Mouse (Mus musculus): ENCODE data around the gene Kcnq1. TPM values are rescaled to one million over a fixed set of nuclear protein-coding genes. Genes with fewer than 3 reads are reported as not detected.

Kcnq1 gene
- polyA plus RNA-seq, 1 experiment, result 0.79 TPM

- no peak for TF ChIP-seq CTCF (IDR thresholded peaks at IDR 0.05; ENCODE audit: extremely low read depth, insufficient read depth, low read length)
- no peak for TF ChIP-seq POLR2A (IDR thresholded peaks at IDR 0.05; ENCODE audit: extremely low read depth, insufficient read depth, low read length)
- H3K4me3 ChIP-seq (ENCODE audit: insufficient read depth, low read length), result no peak overlapping the region
- H3K27ac ChIP-seq (ENCODE audit: insufficient read depth, low read length), result no peak overlapping the region
These were observed 16.0 kb downstream of the Kcnq1 start for GRCm38 (mm10) chr7:143122191-143122590.

GRCm38 (mm10) chr7:143123876-143124669 is 17.9 kb downstream of the Kcnq1 start:
- TF ChIP-seq POLR2A (IDR thresholded peaks at IDR 0.05; ENCODE audit: extremely low read depth, insufficient read depth, low read length) (no peak), CTCF (IDR thresholded peaks at IDR 0.05; ENCODE audit: extremely low read depth, insufficient read depth, low read length) (no peak)
- no peaks in the 10 kb centered on the region for H3K4me1 ChIP-seq (ENCODE audit: control insufficient read depth, insufficient read depth, low read length)
- no peak overlapping the region for H3K4me3 ChIP-seq (ENCODE audit: insufficient read depth, low read length)
- H3K27ac ChIP-seq (ENCODE audit: insufficient read depth, low read length), result no peak overlapping the region

More at GRCm38 (mm10) chr7:143122191-143122590, 16.0 kb downstream of the Kcnq1 start:
- no peaks in the 10 kb centered on the region for H3K4me1 ChIP-seq (ENCODE audit: control insufficient read depth, insufficient read depth, low read length)

DNA sequence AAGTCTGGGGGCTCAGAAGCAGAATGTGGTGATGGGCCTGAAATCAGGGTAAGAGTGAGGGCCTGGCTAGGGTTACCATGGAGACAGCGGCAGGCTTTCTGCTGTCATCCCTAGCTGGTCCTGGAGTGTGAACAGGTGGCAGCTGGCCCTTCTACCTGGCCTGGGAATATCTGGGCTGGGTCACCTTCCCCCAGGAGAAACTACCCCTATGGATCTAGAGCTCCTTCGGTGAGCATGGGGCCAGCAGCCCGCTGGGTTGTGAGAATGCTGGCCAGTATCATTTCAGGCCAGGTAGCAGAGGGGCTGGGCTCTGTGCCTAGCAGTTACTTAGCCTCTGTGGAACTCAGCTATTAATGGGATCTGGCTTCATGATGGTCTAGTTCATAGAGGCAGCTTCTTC is 18.7 kb downstream of the Kcnq1 start:
- no peaks in the 10 kb centered on the region for H3K4me1 ChIP-seq (ENCODE audit: control insufficient read depth, insufficient read depth, low read length)
- TF ChIP-seq CTCF (IDR thresholded peaks at IDR 0.05; ENCODE audit: extremely low read depth, insufficient read depth, low read length) (no peak), POLR2A (IDR thresholded peaks at IDR 0.05; ENCODE audit: extremely low read depth, insufficient read depth, low read length) (no peak)
- H3K4me3 ChIP-seq (ENCODE audit: insufficient read depth, low read length), result no peak overlapping the region
- H3K27ac ChIP-seq (ENCODE audit: insufficient read depth, low read length), result no peak overlapping the region

GRCm38 (mm10) chr7:143132815-143133214 is 26.7 kb downstream of the Kcnq1 start:
- no peak overlapping the region for H3K4me3 ChIP-seq (ENCODE audit: insufficient read depth, low read length)
- no peak overlapping the region for H3K27ac ChIP-seq (ENCODE audit: insufficient read depth, low read length)
- no peaks in the 10 kb centered on the region for H3K4me1 ChIP-seq (ENCODE audit: control insufficient read depth, insufficient read depth, low read length)
- TF ChIP-seq CTCF (IDR thresholded peaks at IDR 0.05; ENCODE audit: extremely low read depth, insufficient read depth, low read length) (no peak), POLR2A (IDR thresholded peaks at IDR 0.05; ENCODE audit: extremely low read depth, insufficient read depth, low read length) (no peak)

DNA sequence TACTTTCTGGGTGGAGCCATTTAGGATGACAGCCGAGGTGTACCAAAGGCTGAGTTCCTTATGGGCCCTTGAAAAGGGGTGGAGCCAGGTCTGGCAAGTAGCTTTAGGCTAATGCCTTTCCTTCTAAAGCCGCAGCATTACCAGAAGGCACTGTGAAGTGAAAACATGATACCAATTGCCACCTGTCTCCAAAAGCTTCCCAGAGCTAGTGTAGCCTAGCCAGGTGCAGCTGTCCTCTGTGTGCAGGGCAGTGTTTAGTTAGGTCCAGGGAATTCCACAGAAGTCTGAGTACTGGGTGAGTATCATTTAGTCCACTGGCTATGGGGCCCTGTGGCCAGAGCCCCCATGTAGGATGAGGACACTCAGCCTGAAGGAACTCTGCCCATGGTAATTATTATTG is 30.0 kb downstream of the Kcnq1 start:
- TF ChIP-seq POLR2A (IDR thresholded peaks at IDR 0.05; ENCODE audit: extremely low read depth, insufficient read depth, low read length), result no peak
- no peak for TF ChIP-seq CTCF (IDR thresholded peaks at IDR 0.05; ENCODE audit: extremely low read depth, insufficient read depth, low read length)

DNA sequence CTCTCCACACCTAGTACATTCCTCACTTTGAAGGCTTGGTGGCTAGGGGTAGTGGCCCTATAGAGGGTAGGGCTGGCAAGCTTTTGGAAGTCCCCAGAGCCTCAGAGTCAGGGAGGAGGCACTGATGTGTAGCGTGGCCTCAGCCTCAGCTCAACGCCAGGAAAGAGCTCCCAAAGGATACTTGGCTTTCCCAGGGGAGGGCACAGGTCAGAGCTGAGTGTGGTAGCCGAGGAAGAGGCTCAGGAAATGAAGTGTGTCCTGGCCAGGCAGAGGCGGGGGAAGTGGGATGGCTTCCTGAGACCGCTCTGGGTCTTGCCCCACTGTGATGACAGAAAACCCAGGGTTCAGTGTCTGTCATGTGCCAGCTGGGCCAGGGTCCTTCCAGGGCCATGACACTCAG is 30.4 kb downstream of the Kcnq1 start:
- Histone ChIP-seq H3K27ac (ENCODE audit: insufficient read depth, low read length) (no peak overlapping the region), H3K4me3 (ENCODE audit: insufficient read depth, low read length) (no peak overlapping the region), H3K4me1 (ENCODE audit: control insufficient read depth, insufficient read depth, low read length) (no peaks in the 10 kb centered on the region)
- TF ChIP-seq POLR2A (IDR thresholded peaks at IDR 0.05; ENCODE audit: extremely low read depth, insufficient read depth, low read length), result no peak
- no peak for TF ChIP-seq CTCF (IDR thresholded peaks at IDR 0.05; ENCODE audit: extremely low read depth, insufficient read depth, low read length)

More for the DNA sequence above, 30.0 kb downstream of the Kcnq1 start:
- H3K27ac ChIP-seq (ENCODE audit: insufficient read depth, low read length), result no peak overlapping the region
- no peak overlapping the region for H3K4me3 ChIP-seq (ENCODE audit: insufficient read depth, low read length)
- no peaks in the 10 kb centered on the region for H3K4me1 ChIP-seq (ENCODE audit: control insufficient read depth, insufficient read depth, low read length)

DNA sequence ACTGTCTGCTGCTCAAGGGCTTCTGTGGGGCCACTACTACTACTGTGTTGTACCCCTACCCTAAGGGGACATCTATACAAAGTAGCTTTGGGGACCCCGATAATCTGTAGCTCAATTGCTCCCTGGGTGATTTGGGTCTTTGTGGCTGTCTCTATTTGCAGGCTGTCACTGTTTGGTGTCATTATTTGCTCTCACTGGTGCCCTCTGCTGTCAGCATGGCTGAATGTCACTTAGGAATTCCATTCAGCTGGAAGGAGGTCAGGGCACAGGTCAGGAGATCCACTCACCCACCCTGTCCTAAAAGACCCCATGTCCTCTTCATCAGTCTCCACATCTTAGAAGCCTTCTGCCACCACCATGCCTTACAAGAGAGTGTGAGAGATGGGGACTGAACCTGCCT is 32.6 kb downstream of the Kcnq1 start:
- H3K27ac ChIP-seq (ENCODE audit: insufficient read depth, low read length), result no peak overlapping the region
- no peak overlapping the region for H3K4me3 ChIP-seq (ENCODE audit: insufficient read depth, low read length)
- H3K4me1 ChIP-seq (ENCODE audit: control insufficient read depth, insufficient read depth, low read length), result no peaks in the 10 kb centered on the region
- TF ChIP-seq CTCF (IDR thresholded peaks at IDR 0.05; ENCODE audit: extremely low read depth, insufficient read depth, low read length), result peak; percentile 69
- TF ChIP-seq POLR2A (IDR thresholded peaks at IDR 0.05; ENCODE audit: extremely low read depth, insufficient read depth, low read length), result no peak

GRCm38 (mm10) chr7:143139932-143140331 is 33.8 kb downstream of the Kcnq1 start:
- TF ChIP-seq CTCF (IDR thresholded peaks at IDR 0.05; ENCODE audit: extremely low read depth, insufficient read depth, low read length) (no peak), POLR2A (IDR thresholded peaks at IDR 0.05; ENCODE audit: extremely low read depth, insufficient read depth, low read length) (no peak)
- Histone ChIP-seq H3K4me1 (ENCODE audit: control insufficient read depth, insufficient read depth, low read length) (no peaks in the 10 kb centered on the region), H3K4me3 (ENCODE audit: insufficient read depth, low read length) (no peak overlapping the region), H3K27ac (ENCODE audit: insufficient read depth, low read length) (no peak overlapping the region)

- TF ChIP-seq POLR2A (IDR thresholded peaks at IDR 0.05; ENCODE audit: extremely low read depth, insufficient read depth, low read length) (no peak), CTCF (IDR thresholded peaks at IDR 0.05; ENCODE audit: extremely low read depth, insufficient read depth, low read length) (no peak)
- Histone ChIP-seq H3K4me3 (ENCODE audit: insufficient read depth, low read length) (no peak overlapping the region), H3K4me1 (ENCODE audit: control insufficient read depth, insufficient read depth, low read length) (no peaks in the 10 kb centered on the region), H3K27ac (ENCODE audit: insufficient read depth, low read length) (no peak overlapping the region)
These were observed 36.5 kb downstream of the Kcnq1 start for GRCm38 (mm10) chr7:143142680-143143079.

DNA sequence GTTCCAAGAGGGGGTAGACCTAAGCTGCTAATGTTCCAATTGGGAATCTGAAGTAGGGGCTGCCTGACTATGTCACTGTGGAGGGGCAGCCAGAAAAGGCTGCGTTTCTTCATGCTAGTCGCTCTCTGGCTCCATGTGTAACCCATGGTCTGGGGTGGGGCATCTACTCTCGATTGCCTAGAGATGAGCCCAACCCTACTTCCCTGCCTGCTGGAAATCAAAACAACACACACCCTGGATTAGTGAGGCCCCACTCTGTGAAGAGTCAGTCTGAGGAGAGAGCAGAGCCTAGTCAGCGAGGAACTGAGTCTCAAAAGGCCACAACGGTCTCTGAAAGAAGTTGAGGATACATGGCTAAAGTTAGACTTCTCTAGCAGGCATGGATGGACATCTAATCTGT is 40.9 kb downstream of the Kcnq1 start:
- Histone ChIP-seq H3K4me1 (ENCODE audit: control insufficient read depth, insufficient read depth, low read length) (no peaks in the 10 kb centered on the region), H3K4me3 (ENCODE audit: insufficient read depth, low read length) (no peak overlapping the region), H3K27ac (ENCODE audit: insufficient read depth, low read length) (no peak overlapping the region)
- TF ChIP-seq POLR2A (IDR thresholded peaks at IDR 0.05; ENCODE audit: extremely low read depth, insufficient read depth, low read length), result no peak
- TF ChIP-seq CTCF (IDR thresholded peaks at IDR 0.05; ENCODE audit: extremely low read depth, insufficient read depth, low read length), result no peak
